Mouse (Mus musculus): ENCODE data around the gene Nicn1. TPM values are rescaled to one million over a fixed set of nuclear protein-coding genes. Genes with fewer than 3 reads are reported as not detected.

Gene Nicn1
- 25.1 and 26.0 TPM in 2 replicates for polyA plus RNA-seq (2014; fragmentation: Nextera tagmentation; extraction: Ambion mirVana)

DNA sequence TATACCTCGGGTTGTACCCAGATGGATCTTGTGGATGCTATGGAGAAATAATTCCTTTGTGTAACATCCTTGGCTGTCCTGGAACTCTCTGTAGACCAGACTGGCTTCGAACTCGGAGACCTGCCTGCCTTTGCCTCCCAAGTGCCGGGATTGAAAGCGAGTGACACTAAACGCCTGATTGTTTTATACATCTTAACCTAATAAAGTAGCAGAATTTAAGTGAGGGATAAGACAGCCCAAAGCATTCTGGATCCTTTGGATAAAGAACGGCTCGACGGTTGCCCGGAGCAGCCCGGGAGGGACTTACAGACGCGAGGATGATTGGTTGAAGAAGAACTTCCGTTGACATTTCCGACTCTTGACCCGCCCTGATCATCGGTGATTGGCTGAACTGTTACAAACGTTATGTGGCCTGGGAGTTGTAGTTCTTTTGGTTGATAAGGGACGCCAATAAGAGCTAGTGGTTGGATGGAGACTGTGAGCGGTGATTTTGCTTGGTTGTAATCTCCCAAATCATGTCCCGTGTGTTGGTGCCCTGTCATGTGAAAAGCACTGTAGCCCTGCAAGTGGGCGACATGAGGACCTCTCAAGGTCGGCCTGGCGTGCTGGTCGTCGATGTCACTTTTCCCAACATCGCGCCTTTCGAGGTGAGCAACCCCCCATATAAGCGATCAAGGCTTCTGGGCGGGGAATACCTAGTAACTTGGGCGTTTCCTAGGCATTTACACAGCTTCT is at the start of gene Nicn1:
Gene Nicn1, plus strand, starts transcription at position 414 of the 735 bp plus-strand sequence.
- Histone ChIP-seq H3K9me3 (replicated peaks; ENCODE audit: control insufficient read depth, low read length) (no peaks in the 10 kb centered on the region), H3K27me3 (ENCODE audit: control insufficient read depth, insufficient read depth, low read length) (no peaks in the 10 kb centered on the region), H3K4me2 (peak within 1 kb of the TSS; percentile 70), H3K4me3 (ENCODE audit: low read depth, low read length) (peak within 1 kb of the TSS; percentile 62), H3K27ac (ENCODE audit: low read depth, low read length) (peak within 1 kb of the TSS; percentile 73), H3K9ac (ENCODE audit: low read depth, low read length) (peak within 1 kb of the TSS; percentile 73), H3K4me1 (ENCODE audit: control insufficient read depth, insufficient read depth, low read length) (no peaks in the 10 kb centered on the region), H3K36me3 (ENCODE audit: control insufficient read depth, insufficient read depth, low read length) (no peaks in the 10 kb centered on the region)
- ATAC-seq (replicated peaks; ENCODE audit: insufficient number of reproducible peaks, low FRiP score, low TSS enrichment), result peak; percentile 90
- under 1% methylated on average over 32 of the region's 32 CpGs for WGBS (ENCODE audit: insufficient replicate concordance)

DNA sequence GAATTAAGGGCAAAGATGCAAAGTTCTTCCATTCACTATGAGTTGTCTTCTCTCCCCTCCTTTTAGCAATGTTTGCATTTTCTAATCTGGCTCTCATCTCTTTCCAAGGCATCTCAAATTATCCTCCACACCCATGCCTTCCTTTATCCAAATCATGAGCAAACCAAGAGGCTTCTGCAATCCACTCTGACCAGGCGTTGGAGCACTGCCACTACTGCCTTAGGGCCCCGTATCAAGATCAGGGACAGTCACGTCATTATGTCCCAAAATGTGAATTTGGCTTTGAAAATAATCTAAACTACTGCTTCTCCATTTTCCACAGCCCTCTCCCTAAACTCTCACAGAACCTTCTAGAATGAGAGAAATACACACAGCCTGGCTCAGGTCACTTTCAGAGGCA is 45.7 kb upstream of the Nicn1 start:
- ATAC-seq (replicated peaks; ENCODE audit: insufficient number of reproducible peaks, low FRiP score, low TSS enrichment), result no peak
- H3K4me1 ChIP-seq (ENCODE audit: control insufficient read depth, insufficient read depth, low read length), result peaks cover 17% of the 10 kb centered on the region

DNA sequence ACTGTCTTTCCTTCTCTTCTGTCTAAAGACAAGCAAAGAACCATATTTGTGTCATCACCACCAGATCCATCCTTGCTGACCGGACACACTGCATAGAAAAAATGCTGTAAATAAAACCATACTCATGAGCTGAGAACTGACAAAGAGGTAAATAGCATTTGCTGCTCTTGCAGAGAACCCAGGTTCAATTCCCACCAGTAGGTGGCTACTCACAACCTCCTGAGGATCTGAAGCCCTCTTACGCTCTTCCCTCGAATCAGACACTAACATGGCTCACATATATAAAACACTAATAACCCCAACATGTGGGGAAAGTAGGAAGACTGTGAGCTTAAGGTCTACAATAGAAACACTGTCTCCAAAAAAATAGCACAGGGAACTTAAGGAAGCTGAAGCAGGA is 45.2 kb upstream of the Nicn1 start:
- H3K27me3 ChIP-seq (ENCODE audit: control insufficient read depth, insufficient read depth, low read length), result no peaks in the 10 kb centered on the region
- ATAC-seq (replicated peaks; ENCODE audit: insufficient number of reproducible peaks, low FRiP score, low TSS enrichment), result no peak
- H3K4me2 ChIP-seq, result no peak overlapping the region
- H3K27ac ChIP-seq (ENCODE audit: low read depth, low read length), result no peak overlapping the region
- no peak overlapping the region for H3K9ac ChIP-seq (ENCODE audit: low read depth, low read length)
- peaks cover 4% of the 10 kb centered on the region; the same call in 1 of the 2 replicates for H3K36me3 ChIP-seq (ENCODE audit: control insufficient read depth, insufficient read depth, low read length)
- peaks cover 17% of the 10 kb centered on the region for H3K4me1 ChIP-seq (ENCODE audit: control insufficient read depth, insufficient read depth, low read length)
- WGBS (ENCODE audit: insufficient replicate concordance), result 63% methylated on average over 3 of the region's 3 CpGs
- H3K9me3 ChIP-seq (replicated peaks; ENCODE audit: control insufficient read depth, low read length), result no peaks in the 10 kb centered on the region
- H3K4me3 ChIP-seq (ENCODE audit: low read depth, low read length), result no peak overlapping the region

More for the DNA sequence above, 45.7 kb upstream of the Nicn1 start:
- Histone ChIP-seq H3K27ac (ENCODE audit: low read depth, low read length) (no peak overlapping the region), H3K9ac (ENCODE audit: low read depth, low read length) (no peak overlapping the region), H3K9me3 (replicated peaks; ENCODE audit: control insufficient read depth, low read length) (no peaks in the 10 kb centered on the region), H3K4me3 (ENCODE audit: low read depth, low read length) (no peak overlapping the region), H3K27me3 (ENCODE audit: control insufficient read depth, insufficient read depth, low read length) (no peaks in the 10 kb centered on the region), H3K4me2 (no peak overlapping the region), H3K36me3 (ENCODE audit: control insufficient read depth, insufficient read depth, low read length) (peaks cover 4% of the 10 kb centered on the region; the same call in 1 of the 2 replicates)
- 92% methylated on average over 3 of the region's 3 CpGs for WGBS (ENCODE audit: insufficient replicate concordance)

DNA sequence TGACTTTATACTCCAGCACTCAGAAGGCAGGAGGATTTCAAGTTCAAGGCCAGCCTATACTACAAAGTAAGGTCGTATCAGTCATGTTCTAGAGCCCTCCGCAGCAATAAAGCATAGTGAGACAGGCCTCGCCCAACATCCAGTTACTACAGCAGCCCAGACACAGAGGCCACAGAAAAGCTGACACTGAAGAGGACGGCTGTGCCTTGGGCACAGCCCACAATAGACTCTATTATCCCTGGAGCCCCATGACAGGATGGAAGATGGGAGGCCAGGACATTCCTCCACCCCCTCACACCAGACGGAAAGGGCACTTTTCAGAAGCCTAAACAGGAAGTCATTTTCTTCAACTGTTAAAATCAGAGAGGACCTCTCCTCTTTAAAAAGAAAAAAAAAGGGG is 41.3 kb upstream of the Nicn1 start:
- ATAC-seq (replicated peaks; ENCODE audit: insufficient number of reproducible peaks, low FRiP score, low TSS enrichment), result no peak
- H3K4me3 ChIP-seq (ENCODE audit: low read depth, low read length), result no peak overlapping the region
- no peak overlapping the region for H3K4me2 ChIP-seq
- no peak overlapping the region for H3K27ac ChIP-seq (ENCODE audit: low read depth, low read length)
- H3K4me1 ChIP-seq (ENCODE audit: control insufficient read depth, insufficient read depth, low read length), result peaks cover 11% of the 10 kb centered on the region
- H3K9me3 ChIP-seq (replicated peaks; ENCODE audit: control insufficient read depth, low read length), result no peaks in the 10 kb centered on the region
- 0 out of 2 replicates have a peak overlapping the region, but pooled peaks have one; percentile 10 for H3K9ac ChIP-seq (ENCODE audit: low read depth, low read length)
- peaks cover 4% of the 10 kb centered on the region; the same call in 1 of the 2 replicates for H3K36me3 ChIP-seq (ENCODE audit: control insufficient read depth, insufficient read depth, low read length)
- no peaks in the 10 kb centered on the region for H3K27me3 ChIP-seq (ENCODE audit: control insufficient read depth, insufficient read depth, low read length)
- WGBS (ENCODE audit: insufficient replicate concordance), result 59% methylated on average over 5 of the region's 5 CpGs

DNA sequence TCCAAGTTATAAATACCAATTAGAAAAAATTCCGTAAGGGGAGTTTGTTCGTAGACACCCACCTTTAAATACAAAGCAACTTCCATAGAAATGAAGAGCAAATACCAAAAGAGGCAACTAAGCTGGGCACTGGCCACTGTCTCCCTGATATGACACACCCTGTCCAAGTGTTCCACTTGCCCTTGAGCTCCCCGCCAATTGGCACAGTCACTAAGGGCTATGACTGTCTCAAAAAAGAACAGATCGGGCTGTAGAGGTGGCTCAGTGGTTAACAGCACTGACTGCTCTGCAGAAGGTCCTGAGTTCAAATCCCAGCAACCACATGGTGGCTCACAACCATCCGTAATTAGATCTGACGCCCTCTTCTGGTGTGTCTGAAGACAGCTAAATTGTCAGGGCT is 38.4 kb upstream of the Nicn1 start:
- peaks cover 4% of the 10 kb centered on the region; the same call in 1 of the 2 replicates for H3K36me3 ChIP-seq (ENCODE audit: control insufficient read depth, insufficient read depth, low read length)
- H3K27ac ChIP-seq (ENCODE audit: low read depth, low read length), result no peak overlapping the region
- no peak overlapping the region for H3K4me3 ChIP-seq (ENCODE audit: low read depth, low read length)
- peaks cover 11% of the 10 kb centered on the region for H3K4me1 ChIP-seq (ENCODE audit: control insufficient read depth, insufficient read depth, low read length)
- H3K4me2 ChIP-seq, result no peak overlapping the region
- no peak for ATAC-seq (replicated peaks; ENCODE audit: insufficient number of reproducible peaks, low FRiP score, low TSS enrichment)
- no peaks in the 10 kb centered on the region for H3K9me3 ChIP-seq (replicated peaks; ENCODE audit: control insufficient read depth, low read length)
- H3K27me3 ChIP-seq (ENCODE audit: control insufficient read depth, insufficient read depth, low read length), result no peaks in the 10 kb centered on the region
- H3K9ac ChIP-seq (ENCODE audit: low read depth, low read length), result no peak overlapping the region
- WGBS (ENCODE audit: insufficient replicate concordance), result 89% methylated on average over 6 of the region's 6 CpGs

DNA sequence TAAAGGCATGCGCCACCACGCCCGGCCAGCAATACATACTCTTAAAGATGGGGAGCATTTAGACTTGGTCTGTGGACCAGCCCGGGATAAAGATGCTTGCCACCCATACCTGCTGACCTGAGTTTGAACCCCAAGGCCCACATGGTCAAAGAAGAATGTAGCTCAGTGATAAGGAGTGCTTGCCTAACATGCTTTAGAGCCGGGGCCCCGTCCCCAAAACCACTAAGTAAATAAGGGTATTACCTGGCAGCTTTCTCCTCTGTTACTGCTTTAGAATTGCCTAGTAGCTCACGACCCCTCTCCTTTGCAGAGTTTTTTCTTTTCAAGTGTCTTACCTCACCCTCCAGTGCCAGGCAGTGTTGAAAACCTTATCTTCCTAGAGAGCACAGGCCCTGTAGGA is 37.5 kb upstream of the Nicn1 start:
- 71% methylated on average over 7 of the region's 7 CpGs for WGBS (ENCODE audit: insufficient replicate concordance)

DNA sequence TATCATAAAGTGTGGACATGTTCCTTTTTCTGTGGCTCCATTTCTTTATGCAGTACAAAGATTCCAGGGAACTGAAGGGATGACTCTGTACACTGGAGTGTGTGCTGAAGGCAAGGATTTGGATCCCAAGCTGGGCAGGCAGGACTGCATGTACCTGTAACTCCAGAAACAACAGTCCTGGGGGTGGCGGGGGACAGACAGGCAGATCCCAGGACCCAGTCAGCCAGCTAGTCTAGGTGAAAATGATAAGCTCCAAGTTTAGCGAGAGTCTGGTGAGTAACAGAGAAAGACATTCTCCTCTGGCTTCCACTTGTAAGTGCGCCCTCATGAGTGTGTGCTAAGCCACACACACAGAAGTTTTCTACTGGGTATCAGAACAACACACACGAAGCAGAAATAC is 29.7 kb upstream of the Nicn1 start:
- no peaks in the 10 kb centered on the region for H3K36me3 ChIP-seq (ENCODE audit: control insufficient read depth, insufficient read depth, low read length)
- H3K27me3 ChIP-seq (ENCODE audit: control insufficient read depth, insufficient read depth, low read length), result no peaks in the 10 kb centered on the region
- WGBS (ENCODE audit: insufficient replicate concordance), result 50% methylated on average over 4 of the region's 4 CpGs
- peak overlapping the region; percentile 83; the same call in 1 of the 2 replicates for H3K4me2 ChIP-seq
- H3K9me3 ChIP-seq (replicated peaks; ENCODE audit: control insufficient read depth, low read length), result no peaks in the 10 kb centered on the region
- H3K27ac ChIP-seq (ENCODE audit: low read depth, low read length), result peak overlapping the region; percentile 0; the same call in 1 of the 2 replicates
- H3K4me3 ChIP-seq (ENCODE audit: low read depth, low read length), result no peak overlapping the region
- peaks cover 40% of the 10 kb centered on the region for H3K4me1 ChIP-seq (ENCODE audit: control insufficient read depth, insufficient read depth, low read length)
- no peak overlapping the region for H3K9ac ChIP-seq (ENCODE audit: low read depth, low read length)
- no peak for ATAC-seq (replicated peaks; ENCODE audit: insufficient number of reproducible peaks, low FRiP score, low TSS enrichment)

More for the DNA sequence above, 37.5 kb upstream of the Nicn1 start:
- H3K4me1 ChIP-seq (ENCODE audit: control insufficient read depth, insufficient read depth, low read length), result peaks cover 14% of the 10 kb centered on the region
- no peak overlapping the region for H3K9ac ChIP-seq (ENCODE audit: low read depth, low read length)
- no peaks in the 10 kb centered on the region for H3K27me3 ChIP-seq (ENCODE audit: control insufficient read depth, insufficient read depth, low read length)
- H3K9me3 ChIP-seq (replicated peaks; ENCODE audit: control insufficient read depth, low read length), result no peaks in the 10 kb centered on the region
- H3K4me3 ChIP-seq (ENCODE audit: low read depth, low read length), result no peak overlapping the region
- no peak overlapping the region for H3K4me2 ChIP-seq
- H3K27ac ChIP-seq (ENCODE audit: low read depth, low read length), result no peak overlapping the region
- H3K36me3 ChIP-seq (ENCODE audit: control insufficient read depth, insufficient read depth, low read length), result peaks cover 4% of the 10 kb centered on the region; the same call in 1 of the 2 replicates
- no peak for ATAC-seq (replicated peaks; ENCODE audit: insufficient number of reproducible peaks, low FRiP score, low TSS enrichment)

DNA sequence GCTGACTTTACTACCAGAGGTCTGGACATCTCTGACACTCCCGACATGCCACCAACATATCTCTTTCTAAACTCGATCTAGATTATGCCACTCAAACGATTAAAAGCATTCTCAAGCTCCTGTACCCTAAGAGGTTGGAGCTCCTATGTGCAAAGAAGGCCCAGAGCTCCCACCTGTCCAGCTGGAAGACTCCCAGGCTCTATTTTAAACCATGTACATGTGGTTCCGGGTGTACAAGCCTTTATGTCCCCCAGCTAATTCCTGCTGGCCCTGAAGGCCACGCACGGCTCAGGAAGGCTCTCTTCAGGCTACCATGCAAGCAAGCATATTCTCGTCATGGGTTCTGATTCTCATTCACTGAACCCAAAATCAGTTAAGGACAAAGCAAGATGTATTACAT is 28.4 kb upstream of the Nicn1 start:
- peak overlapping the region; percentile 97; the same call in 1 of the 2 replicates for H3K9ac ChIP-seq (ENCODE audit: low read depth, low read length)

More for the DNA sequence above, 28.4 kb upstream of the Nicn1 start:
- no peaks in the 10 kb centered on the region for H3K36me3 ChIP-seq (ENCODE audit: control insufficient read depth, insufficient read depth, low read length)
- H3K4me1 ChIP-seq (ENCODE audit: control insufficient read depth, insufficient read depth, low read length), result peaks cover 48% of the 10 kb centered on the region
- peak overlapping the region; percentile 83 for H3K4me2 ChIP-seq
- 41% methylated on average over 7 of the region's 7 CpGs for WGBS (ENCODE audit: insufficient replicate concordance)
- peak overlapping the region; percentile 97 for H3K4me3 ChIP-seq (ENCODE audit: low read depth, low read length)
- H3K27me3 ChIP-seq (ENCODE audit: control insufficient read depth, insufficient read depth, low read length), result no peaks in the 10 kb centered on the region
- ATAC-seq (replicated peaks; ENCODE audit: insufficient number of reproducible peaks, low FRiP score, low TSS enrichment), result no peak
- no peaks in the 10 kb centered on the region for H3K9me3 ChIP-seq (replicated peaks; ENCODE audit: control insufficient read depth, low read length)
- H3K27ac ChIP-seq (ENCODE audit: low read depth, low read length), result peak overlapping the region; percentile 35; the same call in 1 of the 2 replicates

All from heart, embryonic 11.5 days (tissue).